Mouse (Mus musculus) cerebellum, adult 9-11 months (tissue): ENCODE data around the gene Inka2.

ENCODE experiments used
- DNase-seq: peaks from one replicate; pipeline ENCODE4 v3.0.0; 2022

Gene Inka2

GRCm38 (mm10) chr3:105733538-105733937 is 29.1 kb downstream of the Inka2 start:
- no peak for DNase-seq

GRCm38 (mm10) chr3:105735285-105735684 is 30.9 kb downstream of the Inka2 start:
- no peak for DNase-seq

DNA sequence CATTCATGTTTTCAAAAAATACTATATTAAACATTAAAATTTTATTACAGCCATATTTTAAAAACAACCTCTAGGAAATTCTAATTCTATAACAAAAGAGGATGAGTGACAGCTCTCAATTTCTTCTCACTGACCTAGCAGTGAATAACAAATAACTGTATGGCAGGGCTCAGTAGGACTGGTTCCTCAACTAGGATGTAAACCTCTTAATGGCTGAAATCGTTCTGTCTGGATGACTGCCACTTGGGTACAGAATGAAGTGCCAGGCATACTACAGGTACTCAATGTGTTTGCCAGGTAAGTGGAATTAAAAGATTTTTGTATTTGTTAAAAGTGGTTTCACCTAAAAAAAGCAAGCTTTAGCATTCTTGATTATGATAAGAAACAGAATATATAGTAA is 31.7 kb downstream of the Inka2 start:
- DNase-seq: no peak

DNA sequence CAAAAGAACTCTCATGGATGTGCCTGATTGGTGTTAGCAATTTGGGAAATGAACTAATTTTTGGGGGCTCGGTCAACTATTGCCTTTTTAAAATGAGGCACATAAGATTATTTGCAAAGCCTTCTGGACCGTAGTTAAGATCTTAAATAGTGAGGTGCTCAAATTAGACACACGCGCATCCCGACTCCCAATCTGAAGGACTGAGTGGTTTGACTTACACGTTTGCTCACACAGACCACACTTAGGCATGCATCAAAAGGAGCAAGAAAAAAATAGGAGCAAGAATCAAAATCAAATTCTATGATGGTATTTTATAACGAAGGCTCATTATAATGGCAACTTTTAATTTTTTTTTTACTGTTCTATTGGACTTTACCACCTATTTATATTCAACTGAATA is 32.7 kb downstream of the Inka2 start:
- DNase-seq: no peak

- DNase-seq: no peak
Measured at GRCm38 (mm10) chr3:105737666-105738065, 33.3 kb downstream of the Inka2 start.

GRCm38 (mm10) chr3:105746542-105746941 is 42.1 kb downstream of the Inka2 start:
- no peak for DNase-seq

DNA sequence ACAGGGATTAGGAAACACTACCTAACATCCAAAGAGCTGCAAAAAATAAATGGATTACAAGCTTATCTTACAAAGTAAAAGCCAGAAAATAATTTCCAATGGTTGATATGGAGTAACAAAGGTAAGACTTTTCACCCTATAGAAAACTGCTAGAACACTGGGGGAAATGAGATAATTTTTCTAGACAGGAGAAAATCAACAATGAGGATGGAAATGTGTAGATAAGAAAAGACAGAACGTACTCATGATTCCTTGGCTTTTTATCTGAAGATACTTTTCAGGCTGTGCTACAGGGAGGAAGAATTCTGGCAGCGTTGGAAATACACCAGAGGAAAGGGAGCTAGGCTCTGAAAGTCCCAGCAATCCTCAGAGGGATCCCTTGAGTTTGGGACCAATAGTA is 46.4 kb downstream of the Inka2 start:
- DNase-seq: no peak

GRCm38 (mm10) chr3:105754184-105754583 is 49.8 kb downstream of the Inka2 start:
- DNase-seq: no peak

GRCm38 (mm10) chr3:105755123-105755522 is 50.7 kb downstream of the Inka2 start:
- DNase-seq: no peak

GRCm38 (mm10) chr3:105756505-105756904 is 52.1 kb downstream of the Inka2 start:
- DNase-seq: no peak

GRCm38 (mm10) chr3:105757323-105758083 is 53.1 kb downstream of the Inka2 start:
- no peak for DNase-seq

DNA sequence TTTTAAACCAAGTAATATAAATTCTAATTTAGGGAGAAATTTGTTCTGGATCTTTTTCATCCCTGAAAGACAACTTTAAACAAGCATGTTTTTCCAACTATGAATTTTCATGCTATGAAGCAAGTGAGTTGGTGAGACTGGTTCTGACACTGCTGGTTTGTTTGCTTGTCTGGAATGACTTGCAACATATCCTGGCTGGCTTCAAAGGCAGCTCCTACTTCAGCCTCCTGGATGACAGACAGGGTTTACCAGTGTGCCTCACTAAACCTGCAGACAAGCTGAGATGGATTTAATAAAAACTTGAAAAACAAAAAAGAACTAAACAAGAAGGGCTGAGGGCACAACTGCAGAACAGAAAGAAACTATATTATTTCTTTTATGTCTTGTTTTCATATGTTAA is 53.7 kb downstream of the Inka2 start:
- no peak for DNase-seq

DNA sequence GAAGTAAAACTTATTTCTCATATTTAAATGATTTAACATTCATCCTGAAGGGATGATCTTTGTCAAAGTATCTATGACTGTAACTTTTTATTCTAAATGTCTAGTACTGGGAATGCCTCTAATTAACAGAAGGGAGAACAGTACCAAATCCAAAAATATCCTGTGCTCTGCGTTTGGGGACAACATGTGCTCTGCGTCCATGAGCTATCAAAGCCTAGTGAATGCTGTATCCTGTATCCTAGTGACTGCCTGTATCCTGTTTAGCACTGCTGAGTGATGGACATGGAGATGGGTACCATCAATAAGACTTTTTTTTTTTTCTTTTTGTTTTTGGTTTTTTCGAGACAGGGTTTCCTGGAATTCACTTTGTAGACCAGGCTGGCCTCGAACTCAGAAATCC is 54.3 kb downstream of the Inka2 start:
- DNase-seq: no peak

GRCm38 (mm10) chr3:105760063-105760462 is 55.7 kb downstream of the Inka2 start:
- no peak for DNase-seq

DNA sequence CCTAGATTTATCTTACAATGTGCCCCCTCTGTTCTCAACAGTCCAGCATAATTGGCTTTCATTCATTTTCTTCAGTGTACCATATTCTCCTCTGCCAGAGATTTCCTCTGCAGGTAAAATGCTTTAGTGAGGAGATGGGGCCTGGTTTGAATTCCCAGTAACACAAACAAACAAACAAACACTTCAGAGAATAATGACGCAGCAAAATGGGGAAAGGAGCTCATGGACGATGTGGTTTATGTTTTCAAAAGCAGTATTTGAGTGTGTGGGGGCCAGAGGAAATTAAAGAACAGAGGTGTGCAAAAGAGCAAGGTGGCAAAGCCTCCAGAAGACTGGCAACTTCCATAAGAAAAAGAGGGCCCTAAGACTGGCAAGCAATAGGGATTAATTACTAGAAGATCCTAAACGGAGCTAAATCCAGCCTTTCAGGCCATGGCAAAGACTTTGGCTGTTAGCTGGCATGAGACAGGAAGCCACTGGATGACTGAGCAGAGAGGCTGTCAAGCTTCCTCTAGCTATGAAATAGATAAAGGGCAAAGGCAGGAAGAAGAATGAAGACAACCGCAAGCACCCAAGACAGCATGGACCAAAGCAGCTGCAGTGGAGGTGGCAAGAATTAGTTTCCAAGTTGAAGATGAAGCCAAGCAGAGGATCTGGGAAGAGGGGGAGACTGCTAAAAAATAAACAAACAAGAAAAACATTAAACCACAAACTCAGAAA is 58.9 kb downstream of the Inka2 start:
- DNase-seq: no peak

DNA sequence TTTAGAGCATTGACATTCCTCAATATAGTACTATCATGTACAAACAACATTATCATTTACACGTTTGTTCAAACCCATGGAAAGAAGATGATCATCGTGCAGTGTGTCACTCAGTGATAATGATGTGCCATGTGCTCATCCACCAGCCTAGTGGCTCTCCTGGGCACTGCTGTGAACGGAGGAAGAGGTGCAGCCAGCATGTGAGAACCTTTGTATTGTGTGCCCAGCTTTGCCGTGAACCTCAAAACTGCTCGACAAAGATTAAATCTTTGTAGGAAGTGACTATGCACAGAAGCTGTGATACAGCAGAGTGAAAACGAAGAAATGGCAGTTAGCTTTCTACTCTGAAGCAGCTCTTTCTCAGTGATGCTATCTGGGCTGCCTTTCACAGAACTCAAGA is 64.1 kb downstream of the Inka2 start:
- DNase-seq: no peak

DNA sequence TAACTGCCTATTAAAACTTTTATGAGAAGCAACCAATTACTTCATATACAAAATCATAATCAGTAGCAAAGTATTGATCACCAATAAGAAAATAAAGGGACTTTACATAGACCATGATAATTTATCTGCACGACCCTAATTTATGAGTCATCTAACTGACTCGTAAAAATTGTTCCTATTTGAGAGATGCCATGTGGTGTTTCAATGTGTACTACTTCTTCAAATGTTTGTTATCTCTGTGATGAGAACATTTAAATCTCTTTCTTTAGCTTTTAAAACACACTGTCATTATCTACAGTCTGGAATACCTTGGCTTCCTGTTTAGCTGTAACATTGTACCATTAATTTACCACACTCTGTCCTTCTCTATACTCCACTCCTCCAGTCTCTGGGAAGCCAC is 65.0 kb downstream of the Inka2 start:
- no peak for DNase-seq
